Mouse (Mus musculus) spleen, adult 2 months (tissue): ENCODE measurements at regions not wholly inside any gene's neighbourhood (a gene's known extent, or its start where the extent isn't known, plus 50 kb on each side); places are given as distances from the start of the nearest gene placed in this dataset.

Experiments used
- DNase-seq, 2 experiments: peaks; one replicate each; pipeline versions ENCODE4 v3.0.0 to v3.0.0-alpha.2; 2012 to 2021; ENCODE audit warnings: low spot score in 2 of 2, low read depth in 1 of 2
- H3K27ac ChIP-seq: fragments of 200-500 bp; 2 replicates; pipeline ENCODE4 v1.5.1; 2012; ENCODE audit warnings: low read length, inconsistent platforms; ENCODE audit not compliant: insufficient read depth
- H3K27me3 ChIP-seq: fragments of 200-500 bp; 2 replicates; pipeline ENCODE4 v1.6.1; 2012; ENCODE audit warnings: mild to moderate bottlenecking, moderate library complexity, low read length, inconsistent platforms; ENCODE audit not compliant: control insufficient read depth, insufficient read depth
- H3K36me3 ChIP-seq: fragments of 200-500 bp; 2 replicates; pipeline ENCODE4 v1.6.1; 2012; ENCODE audit warnings: mild to moderate bottlenecking, low read length, inconsistent platforms; ENCODE audit not compliant: control insufficient read depth, insufficient read depth
- H3K4me1 ChIP-seq: fragments of 200-500 bp; 2 replicates; pipeline ENCODE4 v1.6.1; 2011; ENCODE audit warnings: inconsistent platforms; ENCODE audit not compliant: control insufficient read depth, insufficient read depth, insufficient read length
- H3K4me3 ChIP-seq: fragments of 200-500 bp; 2 replicates; pipeline ENCODE4 v1.5.1; 2011; ENCODE audit warnings: mild to moderate bottlenecking, inconsistent platforms; ENCODE audit not compliant: insufficient read depth, insufficient read length; ENCODE audit errors: extremely low read depth
- CTCF ChIP-seq: fragments of 200-500 bp; IDR thresholded peaks from 2 replicates; pipeline ENCODE4 v1.5.1; 2011; ENCODE audit warnings: mild to moderate bottlenecking, inconsistent platforms; ENCODE audit not compliant: insufficient read depth, insufficient read length, insufficient replicate concordance; ENCODE audit errors: extremely low read depth
- POLR2A ChIP-seq: fragments of 200-500 bp; IDR thresholded peaks from 2 replicates; pipeline ENCODE4 v1.6.1; 2011; ENCODE audit warnings: low read depth, low read length, inconsistent platforms
- WGBS: fragments of 180-500 bp; shearing (Covaris S2); methylation state at CpG from one replicate; pipeline ENCODE4 v1.1.7; 2018; 5-methylcytosine and 5-hydroxymethylcytosine counted together

GRCm38 (mm10) chr1:88938458-88938857 is 131.8 kb upstream of the Sh3bp4 start:
- Histone ChIP-seq H3K27me3 (no peaks in the 10 kb centered on the region), H3K4me3 (no peak overlapping the region), H3K36me3 (no peaks in the 10 kb centered on the region), H3K27ac (no peak overlapping the region), H3K4me1 (no peaks in the 10 kb centered on the region)
- DNase-seq: no peak
- 84% methylated on average over 7 of the region's 7 CpGs for WGBS
- TF ChIP-seq CTCF: no peak
- TF ChIP-seq POLR2A: no peak

GRCm38 (mm10) chr1:88943039-88943438 is 127.2 kb upstream of the Sh3bp4 start:
- Histone ChIP-seq H3K4me3 (no peak overlapping the region), H3K27ac (no peak overlapping the region), H3K36me3 (no peaks in the 10 kb centered on the region), H3K27me3 (no peaks in the 10 kb centered on the region), H3K4me1 (no peaks in the 10 kb centered on the region)
- TF ChIP-seq POLR2A (no peak), CTCF (no peak)
- 22% methylated on average over 8 of the region's 8 CpGs for WGBS
- DNase-seq: no peak

GRCm38 (mm10) chr1:88945868-88946267 is 124.3 kb upstream of the Sh3bp4 start:
- no peaks in the 10 kb centered on the region for H3K4me1 ChIP-seq
- H3K27me3 ChIP-seq: no peaks in the 10 kb centered on the region
- TF ChIP-seq POLR2A (no peak), CTCF (no peak)
- no peak overlapping the region for H3K27ac ChIP-seq
- 90% methylated on average over 10 of the region's 10 CpGs for WGBS
- H3K4me3 ChIP-seq: no peak overlapping the region
- DNase-seq: no peak
- H3K36me3 ChIP-seq: no peaks in the 10 kb centered on the region

GRCm38 (mm10) chr1:88946374-88946773 is 123.8 kb upstream of the Sh3bp4 start:
- H3K4me3 ChIP-seq: no peak overlapping the region
- no peaks in the 10 kb centered on the region for H3K36me3 ChIP-seq
- 92% methylated on average over 8 of the region's 8 CpGs for WGBS
- TF ChIP-seq POLR2A (no peak), CTCF (no peak)
- no peaks in the 10 kb centered on the region for H3K27me3 ChIP-seq
- H3K27ac ChIP-seq: no peak overlapping the region
- no peak for DNase-seq
- H3K4me1 ChIP-seq: no peaks in the 10 kb centered on the region

- H3K27me3 ChIP-seq: no peaks in the 10 kb centered on the region
- H3K4me1 ChIP-seq: no peaks in the 10 kb centered on the region
- no peak overlapping the region for H3K4me3 ChIP-seq
- 86% methylated on average over 1 of the region's 1 CpGs for WGBS
- DNase-seq: no peak
- no peak overlapping the region for H3K27ac ChIP-seq
- H3K36me3 ChIP-seq: no peaks in the 10 kb centered on the region
- TF ChIP-seq CTCF (no peak), POLR2A (no peak)
Observed at GRCm38 (mm10) chr1:88949911-88950310, 120.3 kb upstream of the Sh3bp4 start.

- Histone ChIP-seq H3K27me3 (no peaks in the 10 kb centered on the region), H3K4me1 (no peaks in the 10 kb centered on the region), H3K4me3 (no peak overlapping the region), H3K36me3 (no peaks in the 10 kb centered on the region), H3K27ac (no peak overlapping the region)
- DNase-seq: no peak
- 85% methylated on average over 4 of the region's 4 CpGs for WGBS
- TF ChIP-seq CTCF: no peak
- TF ChIP-seq POLR2A: no peak
Observed at GRCm38 (mm10) chr1:88953516-88953915, 116.7 kb upstream of the Sh3bp4 start.

GRCm38 (mm10) chr1:88954784-88955183 is 115.4 kb upstream of the Sh3bp4 start:
- no peak for DNase-seq
- TF ChIP-seq POLR2A: no peak
- no peak for TF ChIP-seq CTCF
- Histone ChIP-seq H3K36me3 (no peaks in the 10 kb centered on the region), H3K4me1 (no peaks in the 10 kb centered on the region), H3K27me3 (no peaks in the 10 kb centered on the region), H3K4me3 (no peak overlapping the region), H3K27ac (no peak overlapping the region)
- WGBS: 86% methylated on average over 5 of the region's 5 CpGs
